Mouse (Mus musculus): Measurements from ENCODE around the gene Azi2. TPM values are rescaled to one million over a fixed set of nuclear protein-coding genes. Genes with fewer than 3 reads are reported as not detected.

Gene Azi2
- 70.5 and 77.5 TPM in 2 replicates for polyA plus RNA-seq (2016; fragmentation: Nextera tagmentation; extraction: Ambion mirVana)

- WGBS: under 1% methylated on average over 87 of the region's 87 CpGs
- peak; percentile 95 for ATAC-seq (ENCODE audit: insufficient number of reproducible peaks, insufficient read depth, low FRiP score, low TSS enrichment, low read depth)
- H3K4me3 ChIP-seq (replicated peaks): peak within 1 kb of the TSS; percentile 80
Observed at GRCm38 (mm10) chr9:118040218-118041021, at the start of gene Azi2. TSS of gene Azi2 (plus strand) at chr9:118040499.

GRCm38 (mm10) chr9:117996631-117997030 is 43.7 kb upstream of the Azi2 start:
- no peaks in the 10 kb centered on the region for H3K4me1 ChIP-seq (replicated peaks)
- H3K4me3 ChIP-seq (replicated peaks): no peak overlapping the region
- 91% methylated on average over 5 of the region's 5 CpGs for WGBS
- H3K27ac ChIP-seq: no peak overlapping the region
- no peak overlapping the region for H3K9ac ChIP-seq (replicated peaks)
- H3K9me3 ChIP-seq: no peaks in the 10 kb centered on the region
- H3K4me2 ChIP-seq: no peak overlapping the region
- no peaks in the 10 kb centered on the region for H3K36me3 ChIP-seq
- no peaks in the 10 kb centered on the region for H3K27me3 ChIP-seq
- ATAC-seq (ENCODE audit: insufficient number of reproducible peaks, insufficient read depth, low FRiP score, low TSS enrichment, low read depth): no peak

More at GRCm38 (mm10) chr9:118040218-118041021, at the start of gene Azi2:
- H3K9me3 ChIP-seq: no peaks in the 10 kb centered on the region
- no peaks in the 10 kb centered on the region; the same call in 1 of the 2 replicates for H3K36me3 ChIP-seq
- H3K4me1 ChIP-seq (replicated peaks): peaks cover 11% of the 10 kb centered on the region
- peak within 1 kb of the TSS; percentile 79 for H3K4me2 ChIP-seq
- H3K9ac ChIP-seq (replicated peaks): peak within 1 kb of the TSS; percentile 82
- H3K27ac ChIP-seq: peak within 1 kb of the TSS; percentile 94
- no peaks in the 10 kb centered on the region for H3K27me3 ChIP-seq

GRCm38 (mm10) chr9:118001488-118001887 is 38.8 kb upstream of the Azi2 start:
- H3K4me1 ChIP-seq (replicated peaks): no peaks in the 10 kb centered on the region
- H3K4me2 ChIP-seq: no peak overlapping the region
- 92% methylated on average over 3 of the region's 3 CpGs for WGBS
- no peaks in the 10 kb centered on the region for H3K9me3 ChIP-seq
- H3K27me3 ChIP-seq: no peaks in the 10 kb centered on the region
- H3K9ac ChIP-seq (replicated peaks): no peak overlapping the region
- H3K27ac ChIP-seq: no peak overlapping the region
- ATAC-seq (ENCODE audit: insufficient number of reproducible peaks, insufficient read depth, low FRiP score, low TSS enrichment, low read depth): no peak
- H3K36me3 ChIP-seq: no peaks in the 10 kb centered on the region
- no peak overlapping the region for H3K4me3 ChIP-seq (replicated peaks)

- no peak for ATAC-seq (ENCODE audit: insufficient number of reproducible peaks, insufficient read depth, low FRiP score, low TSS enrichment, low read depth)
- Histone ChIP-seq H3K9me3 (no peaks in the 10 kb centered on the region), H3K9ac (replicated peaks) (no peak overlapping the region), H3K4me3 (replicated peaks) (no peak overlapping the region), H3K27me3 (no peaks in the 10 kb centered on the region), H3K4me2 (no peak overlapping the region), H3K36me3 (no peaks in the 10 kb centered on the region), H3K4me1 (replicated peaks) (no peaks in the 10 kb centered on the region), H3K27ac (no peak overlapping the region)
- WGBS: 64% methylated on average over 4 of the region's 4 CpGs
Observed at GRCm38 (mm10) chr9:118003218-118003886, 36.9 kb upstream of the Azi2 start.

GRCm38 (mm10) chr9:118003937-118004336 is 36.4 kb upstream of the Azi2 start:
- H3K27me3 ChIP-seq: no peaks in the 10 kb centered on the region
- no peak overlapping the region for H3K4me2 ChIP-seq
- ATAC-seq (ENCODE audit: insufficient number of reproducible peaks, insufficient read depth, low FRiP score, low TSS enrichment, low read depth): no peak
- H3K4me1 ChIP-seq (replicated peaks): no peaks in the 10 kb centered on the region
- no peak overlapping the region for H3K4me3 ChIP-seq (replicated peaks)
- H3K9ac ChIP-seq (replicated peaks): no peak overlapping the region
- H3K36me3 ChIP-seq: no peaks in the 10 kb centered on the region
- H3K27ac ChIP-seq: no peak overlapping the region
- no peaks in the 10 kb centered on the region for H3K9me3 ChIP-seq
- 74% methylated on average over 4 of the region's 4 CpGs for WGBS

GRCm38 (mm10) chr9:118012928-118013327 is 27.4 kb upstream of the Azi2 start:
- no peak overlapping the region for H3K9ac ChIP-seq (replicated peaks)
- H3K27me3 ChIP-seq: no peaks in the 10 kb centered on the region
- ATAC-seq (ENCODE audit: insufficient number of reproducible peaks, insufficient read depth, low FRiP score, low TSS enrichment, low read depth): no peak
- no peak overlapping the region for H3K4me3 ChIP-seq (replicated peaks)
- no peaks in the 10 kb centered on the region for H3K36me3 ChIP-seq
- no peak overlapping the region for H3K4me2 ChIP-seq
- no peaks in the 10 kb centered on the region for H3K4me1 ChIP-seq (replicated peaks)
- 92% methylated on average over 3 of the region's 3 CpGs for WGBS
- H3K9me3 ChIP-seq: no peaks in the 10 kb centered on the region
- H3K27ac ChIP-seq: no peak overlapping the region

- Histone ChIP-seq H3K27me3 (no peaks in the 10 kb centered on the region), H3K27ac (no peak overlapping the region), H3K9ac (replicated peaks) (no peak overlapping the region), H3K4me1 (replicated peaks) (no peaks in the 10 kb centered on the region), H3K4me3 (replicated peaks) (no peak overlapping the region), H3K36me3 (no peaks in the 10 kb centered on the region), H3K4me2 (no peak overlapping the region), H3K9me3 (no peaks in the 10 kb centered on the region)
- 80% methylated on average over 2 of the region's 2 CpGs for WGBS
- no peak for ATAC-seq (ENCODE audit: insufficient number of reproducible peaks, insufficient read depth, low FRiP score, low TSS enrichment, low read depth)
Observed at GRCm38 (mm10) chr9:118024966-118025365, 15.3 kb upstream of the Azi2 start.

- Histone ChIP-seq H3K9me3 (no peaks in the 10 kb centered on the region), H3K27ac (no peak overlapping the region), H3K4me1 (replicated peaks) (no peaks in the 10 kb centered on the region), H3K36me3 (no peaks in the 10 kb centered on the region), H3K27me3 (no peaks in the 10 kb centered on the region), H3K4me2 (no peak overlapping the region), H3K4me3 (replicated peaks) (no peak overlapping the region), H3K9ac (replicated peaks) (no peak overlapping the region)
- no peak for ATAC-seq (ENCODE audit: insufficient number of reproducible peaks, insufficient read depth, low FRiP score, low TSS enrichment, low read depth)
- 51% methylated on average over 4 of the region's 4 CpGs for WGBS
Observed at GRCm38 (mm10) chr9:118029490-118029889, 10.8 kb upstream of the Azi2 start.

DNA sequence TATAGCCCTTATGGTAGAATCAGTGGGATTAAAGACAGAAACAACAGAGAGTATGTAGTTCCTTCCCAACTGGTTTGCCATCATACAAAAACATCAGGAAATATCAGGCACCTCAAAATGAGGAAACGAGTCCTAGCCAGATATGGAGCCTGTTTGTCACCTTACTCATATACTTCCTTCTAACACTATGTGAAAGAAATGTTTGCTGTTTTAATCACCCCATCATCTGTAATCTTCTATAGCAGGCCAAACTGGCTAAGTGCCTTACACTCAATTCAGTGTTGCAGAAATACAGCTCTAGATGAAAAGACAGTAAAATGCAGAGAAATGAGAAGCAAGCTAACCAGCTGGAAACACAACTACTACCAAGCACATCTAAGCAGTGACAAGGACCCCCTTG is 10.0 kb upstream of the Azi2 start:
- Histone ChIP-seq H3K27me3 (no peaks in the 10 kb centered on the region), H3K4me2 (no peak overlapping the region), H3K4me3 (replicated peaks) (no peak overlapping the region), H3K36me3 (no peaks in the 10 kb centered on the region), H3K9me3 (no peaks in the 10 kb centered on the region), H3K4me1 (replicated peaks) (no peaks in the 10 kb centered on the region), H3K9ac (replicated peaks) (no peak overlapping the region), H3K27ac (no peak overlapping the region)
- no peak for ATAC-seq (ENCODE audit: insufficient number of reproducible peaks, insufficient read depth, low FRiP score, low TSS enrichment, low read depth)
- 84% methylated on average over 1 of the region's 1 CpGs for WGBS

GRCm38 (mm10) chr9:118031694-118032093 is 8.6 kb upstream of the Azi2 start:
- no peaks in the 10 kb centered on the region for H3K27me3 ChIP-seq
- no peak overlapping the region for H3K4me2 ChIP-seq
- H3K4me1 ChIP-seq (replicated peaks): no peaks in the 10 kb centered on the region
- WGBS: 59% methylated on average over 2 of the region's 2 CpGs
- H3K4me3 ChIP-seq (replicated peaks): no peak overlapping the region
- H3K36me3 ChIP-seq: no peaks in the 10 kb centered on the region
- no peak for ATAC-seq (ENCODE audit: insufficient number of reproducible peaks, insufficient read depth, low FRiP score, low TSS enrichment, low read depth)
- no peaks in the 10 kb centered on the region for H3K9me3 ChIP-seq
- no peak overlapping the region for H3K9ac ChIP-seq (replicated peaks)
- H3K27ac ChIP-seq: no peak overlapping the region

DNA sequence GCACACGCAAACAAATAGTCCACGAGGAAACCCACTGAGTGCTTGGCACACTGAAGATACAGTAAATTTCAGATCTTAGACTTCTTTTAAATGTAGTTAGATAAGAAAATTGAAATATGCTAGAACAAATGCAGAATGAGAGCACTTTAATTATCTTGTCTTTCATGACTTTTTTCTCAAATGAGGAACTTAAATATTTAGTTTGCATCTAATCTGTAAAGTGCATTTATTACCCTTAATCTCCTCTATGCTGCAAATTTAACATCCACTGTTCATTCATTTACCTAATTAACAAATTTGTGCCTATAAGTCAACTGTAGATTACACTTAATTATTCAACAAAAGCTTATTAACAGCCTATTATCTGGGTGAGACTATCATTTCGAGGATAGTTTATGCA is 5.3 kb upstream of the Azi2 start:
- no peak overlapping the region for H3K27ac ChIP-seq
- no peak for ATAC-seq (ENCODE audit: insufficient number of reproducible peaks, insufficient read depth, low FRiP score, low TSS enrichment, low read depth)
- no peaks in the 10 kb centered on the region for H3K36me3 ChIP-seq
- no peaks in the 10 kb centered on the region for H3K27me3 ChIP-seq
- no peak overlapping the region for H3K4me2 ChIP-seq
- H3K9ac ChIP-seq (replicated peaks): no peak overlapping the region
- no peak overlapping the region for H3K4me3 ChIP-seq (replicated peaks)
- H3K4me1 ChIP-seq (replicated peaks): no peaks in the 10 kb centered on the region
- H3K9me3 ChIP-seq: no peaks in the 10 kb centered on the region
- WGBS: 89% methylated on average over 3 of the region's 3 CpGs

Data from limb, embryonic 12.5 days (tissue).